Comparison of ENCODE assay signal across 7 mouse cellular contexts in genomic region chr12:105784196-105784999, GRCm38 (mm10). TPM values are rescaled to one million over a fixed set of nuclear protein-coding genes. Genes with fewer than 3 reads are reported as not detected.
DNase-seq lines count a peak whose midpoint lies in the region; ATAC-seq lines count a peak whose summit lies in the region.

Papola (plus strand) TSS chr12:105784694.

- H3K27ac ChIP-seq in intestine, embryonic 16.5 days (ENCODE audit: low read length): peak within 1 kb of the TSS; percentile 98
- peak within 1 kb of the TSS; percentile 96 for H3K27ac ChIP-seq in midbrain, embryonic 11.5 days (ENCODE audit: low read depth, low read length)

- peak; percentile 95 for ATAC-seq in intestine, embryonic 16.5 days
- peak; percentile 95 for ATAC-seq in midbrain, embryonic 11.5 days (ENCODE audit: low FRiP score)

- H3K4me2 ChIP-seq in intestine, embryonic 16.5 days (ENCODE audit: low read depth, low read length): peak within 1 kb of the TSS; percentile 79
- peak within 1 kb of the TSS; percentile 87 for H3K4me2 ChIP-seq in midbrain, embryonic 11.5 days

- H3K9me3 ChIP-seq in intestine, embryonic 16.5 days (ENCODE audit: control insufficient read depth, low read length): no peaks in the 10 kb centered on the region
- no peaks in the 10 kb centered on the region for H3K9me3 ChIP-seq in midbrain, embryonic 11.5 days (ENCODE audit: control insufficient read depth, low read length)

- under 1% methylated on average over 80 of the region's 85 CpGs for WGBS in intestine, embryonic 16.5 days
- under 1% methylated on average over 73 of the region's 85 CpGs for WGBS in midbrain, embryonic 11.5 days

- intact Hi-C loops in left cerebral cortex, postnatal 36 days (cut with DNase I): loop anchor here (5.0 kb wide), 1 partner anchor 97 kb away; the partner anchor contains the start of gene Atg2b

- H3K27me3 ChIP-seq in intestine, embryonic 16.5 days (replicated peaks; ENCODE audit: control insufficient read depth, insufficient read depth, low read length): no peaks in the 10 kb centered on the region
- H3K27me3 ChIP-seq in midbrain, embryonic 11.5 days (ENCODE audit: control insufficient read depth, insufficient read depth, low read length): no peaks in the 10 kb centered on the region

- H3K9ac ChIP-seq in intestine, embryonic 16.5 days (ENCODE audit: low read depth, low read length): peak within 1 kb of the TSS; percentile 88
- peak within 1 kb of the TSS; percentile 88 for H3K9ac ChIP-seq in midbrain, embryonic 11.5 days (ENCODE audit: low read length)

- H3K4me3 ChIP-seq in intestine, embryonic 16.5 days (ENCODE audit: low read length): peak within 1 kb of the TSS; percentile 73
- peak within 1 kb of the TSS; percentile 91 for H3K4me3 ChIP-seq in midbrain, embryonic 11.5 days (ENCODE audit: low read depth, low read length)

- DNase-seq in adrenal gland, adult 8-10 months: peak; percentile 85
- peak; percentile 94 for DNase-seq in embryo, embryonic 9.5 days (ENCODE audit: extremely low spot score)
- peak; percentile 73 to 88 for DNase-seq in gastrocnemius, postnatal 4 days (ENCODE audit: low spot score in 2 of 2)
- DNase-seq in left cerebral cortex, postnatal 36 days (ENCODE audit: low spot score in 2 of 2): peak; percentile 89 to 90
- DNase-seq in midbrain, embryonic 11.5 days (ENCODE audit: low spot score, missing footprints): peak; percentile 99
- peak; percentile 88 for DNase-seq in skeletal muscle tissue, adult 2 months (ENCODE audit: low read depth, low spot score)

- peaks cover 8% of the 10 kb centered on the region for H3K4me1 ChIP-seq in intestine, embryonic 16.5 days (ENCODE audit: control insufficient read depth, insufficient read depth, low read length)
- H3K4me1 ChIP-seq in midbrain, embryonic 11.5 days (ENCODE audit: control insufficient read depth, insufficient read depth, low read length): peaks cover 13% of the 10 kb centered on the region

- no peaks in the 10 kb centered on the region for H3K36me3 ChIP-seq in intestine, embryonic 16.5 days (ENCODE audit: control insufficient read depth, insufficient read depth, low read length)
- H3K36me3 ChIP-seq in midbrain, embryonic 11.5 days (ENCODE audit: control insufficient read depth, insufficient read depth, low read length): peaks cover 6% of the 10 kb centered on the region; the same call in 1 of the 2 replicates

RNA-seq across cellular contexts. Expression of gene Papola, which starts in this region (rescaled TPM):
- total RNA-seq in adrenal gland, adult 8-10 months (2022): 100 to 1,000 TPM; 186 to 233 (median 219) TPM
- total RNA-seq in gastrocnemius, postnatal 4 days (2021): 100 to 1,000 TPM; 135 to 137 TPM
- 154 and 164 TPM in 2 replicates for polyA plus RNA-seq in intestine, embryonic 16.5 days (2015; fragmentation: Nextera tagmentation; extraction: Ambion mirVana)
- 100 to 1,000 TPM; 122 to 164 TPM for total RNA-seq in left cerebral cortex, postnatal 36 days (2021)
- polyA plus RNA-seq in midbrain, embryonic 11.5 days (2014; fragmentation: Nextera tagmentation; extraction: Ambion mirVana): 253 and 285 TPM in 2 replicates

Comparison
In these comparisons a context has a peak if more than half of its experiments do, and no peak if none do; other contexts are left out.
1. Peak in every context shown above with its lines: DNase-seq, ATAC-seq, H3K4me3 ChIP-seq and H3K27ac ChIP-seq.